Mouse (Mus musculus): ENCODE results near the gene Gm17660. TPM values are rescaled to one million over a fixed set of nuclear protein-coding genes. Genes with fewer than 3 reads are reported as not detected.
A peak's percentile ranks its signal among the peaks of the same experiment; 100 is the strongest.

Gene Gm17660
- polyA plus RNA-seq, 1 experiment from 2014 or later = not detected

GRCm38 (mm10) chr5:104096078-104096938, 18.9 kb upstream of the Gm17660 start:
- 78% methylated on average over 16 of the region's 16 CpGs for WGBS

GRCm38 (mm10) chr5:104095416-104096077, 18.1 kb upstream of the Gm17660 start:
- Histone ChIP-seq H3K27ac (ENCODE audit: low read depth, low read length) (no peak overlapping the region), H3K4me2 (ENCODE audit: low read depth) (no peak overlapping the region), H3K9ac (ENCODE audit: low read length) (no peak overlapping the region), H3K36me3 (ENCODE audit: control insufficient read depth, insufficient read depth, low read length) (no peaks in the 10 kb centered on the region), H3K9me3 (ENCODE audit: control insufficient read depth, low read length) (no peaks in the 10 kb centered on the region), H3K4me1 (ENCODE audit: control insufficient read depth, insufficient read depth, low read length) (no peaks in the 10 kb centered on the region), H3K4me3 (ENCODE audit: low read depth, low read length) (no peak overlapping the region), H3K27me3 (ENCODE audit: control insufficient read depth, insufficient read depth, low read length) (no peaks in the 10 kb centered on the region)
- DNase-seq (ENCODE audit: low spot score) (no peak), ATAC-seq (ENCODE audit: insufficient read depth, low FRiP score, low TSS enrichment) (no peak)
- 85% methylated on average over 11 of the region's 11 CpGs for WGBS

More at GRCm38 (mm10) chr5:104096078-104096938, 18.9 kb upstream of the Gm17660 start:
- H3K9me3 ChIP-seq (ENCODE audit: control insufficient read depth, low read length) = no peaks in the 10 kb centered on the region
- no peaks in the 10 kb centered on the region for H3K27me3 ChIP-seq (ENCODE audit: control insufficient read depth, insufficient read depth, low read length)
- no peak overlapping the region for H3K4me2 ChIP-seq (ENCODE audit: low read depth)
- no peaks in the 10 kb centered on the region for H3K36me3 ChIP-seq (ENCODE audit: control insufficient read depth, insufficient read depth, low read length)
- no peaks in the 10 kb centered on the region for H3K4me1 ChIP-seq (ENCODE audit: control insufficient read depth, insufficient read depth, low read length)
- H3K9ac ChIP-seq (ENCODE audit: low read length) = no peak overlapping the region
- no peak overlapping the region for H3K27ac ChIP-seq (ENCODE audit: low read depth, low read length)
- H3K4me3 ChIP-seq (ENCODE audit: low read depth, low read length) = no peak overlapping the region
- ATAC-seq (ENCODE audit: insufficient read depth, low FRiP score, low TSS enrichment) = no peak
- DNase-seq (ENCODE audit: low spot score) = no peak

- ATAC-seq (ENCODE audit: insufficient read depth, low FRiP score, low TSS enrichment) (no peak), DNase-seq (ENCODE audit: low spot score) (no peak)
- H3K4me2 ChIP-seq (ENCODE audit: low read depth) = no peak overlapping the region
- H3K27ac ChIP-seq (ENCODE audit: low read depth, low read length) = no peak overlapping the region
- no peaks in the 10 kb centered on the region for H3K27me3 ChIP-seq (ENCODE audit: control insufficient read depth, insufficient read depth, low read length)
- H3K9ac ChIP-seq (ENCODE audit: low read length) = no peak overlapping the region
- no peaks in the 10 kb centered on the region for H3K9me3 ChIP-seq (ENCODE audit: control insufficient read depth, low read length)
- H3K36me3 ChIP-seq (ENCODE audit: control insufficient read depth, insufficient read depth, low read length) = no peaks in the 10 kb centered on the region; the same call in 1 of the 2 replicates
- no peak overlapping the region for H3K4me3 ChIP-seq (ENCODE audit: low read depth, low read length)
- 92% methylated on average over 2 of the region's 2 CpGs for WGBS
- no peaks in the 10 kb centered on the region for H3K4me1 ChIP-seq (ENCODE audit: control insufficient read depth, insufficient read depth, low read length)
Measured at GRCm38 (mm10) chr5:104089751-104090150, 12.3 kb upstream of the Gm17660 start.

GRCm38 (mm10) chr5:104085366-104085765, 8.0 kb upstream of the Gm17660 start:
- Histone ChIP-seq H3K4me1 (ENCODE audit: control insufficient read depth, insufficient read depth, low read length) (no peaks in the 10 kb centered on the region), H3K4me3 (ENCODE audit: low read depth, low read length) (no peak overlapping the region), H3K27me3 (ENCODE audit: control insufficient read depth, insufficient read depth, low read length) (no peaks in the 10 kb centered on the region), H3K36me3 (ENCODE audit: control insufficient read depth, insufficient read depth, low read length) (no peaks in the 10 kb centered on the region; the same call in 1 of the 2 replicates), H3K27ac (ENCODE audit: low read depth, low read length) (no peak overlapping the region), H3K4me2 (ENCODE audit: low read depth) (no peak overlapping the region), H3K9me3 (ENCODE audit: control insufficient read depth, low read length) (no peaks in the 10 kb centered on the region), H3K9ac (ENCODE audit: low read length) (no peak overlapping the region)
- ATAC-seq (ENCODE audit: insufficient read depth, low FRiP score, low TSS enrichment) = no peak
- no peak for DNase-seq (ENCODE audit: low spot score)
- WGBS = 94% methylated on average over 9 of the region's 9 CpGs

- DNase-seq (ENCODE audit: low spot score) (no peak), ATAC-seq (ENCODE audit: insufficient read depth, low FRiP score, low TSS enrichment) (no peak)
- H3K27me3 ChIP-seq (ENCODE audit: control insufficient read depth, insufficient read depth, low read length) = no peaks in the 10 kb centered on the region
- no peak overlapping the region for H3K4me3 ChIP-seq (ENCODE audit: low read depth, low read length)
- no peak overlapping the region for H3K27ac ChIP-seq (ENCODE audit: low read depth, low read length)
- no peaks in the 10 kb centered on the region for H3K4me1 ChIP-seq (ENCODE audit: control insufficient read depth, insufficient read depth, low read length)
- no peaks in the 10 kb centered on the region for H3K36me3 ChIP-seq (ENCODE audit: control insufficient read depth, insufficient read depth, low read length)
- 92% methylated on average over 6 of the region's 6 CpGs for WGBS
- no peak overlapping the region for H3K4me2 ChIP-seq (ENCODE audit: low read depth)
- H3K9ac ChIP-seq (ENCODE audit: low read length) = no peak overlapping the region
- H3K9me3 ChIP-seq (ENCODE audit: control insufficient read depth, low read length) = no peaks in the 10 kb centered on the region
Measured at GRCm38 (mm10) chr5:104080736-104081135, 3.3 kb upstream of the Gm17660 start.

GRCm38 (mm10) chr5:104076361-104076760, 1.0 kb downstream of the Gm17660 start:
- DNase-seq (ENCODE audit: low spot score) = peak; percentile 29
- Histone ChIP-seq H3K9me3 (ENCODE audit: control insufficient read depth, low read length) (no peaks in the 10 kb centered on the region), H3K9ac (ENCODE audit: low read length) (no peak overlapping the region), H3K4me1 (ENCODE audit: control insufficient read depth, insufficient read depth, low read length) (peaks cover 3% of the 10 kb centered on the region; the same call in 1 of the 2 replicates), H3K27ac (ENCODE audit: low read depth, low read length) (no peak overlapping the region), H3K4me2 (ENCODE audit: low read depth) (no peak overlapping the region), H3K27me3 (ENCODE audit: control insufficient read depth, insufficient read depth, low read length) (no peaks in the 10 kb centered on the region), H3K4me3 (ENCODE audit: low read depth, low read length) (no peak overlapping the region), H3K36me3 (ENCODE audit: control insufficient read depth, insufficient read depth, low read length) (no peaks in the 10 kb centered on the region)
- no peak for ATAC-seq (ENCODE audit: insufficient read depth, low FRiP score, low TSS enrichment)
- 32% methylated on average over 10 of the region's 10 CpGs for WGBS

GRCm38 (mm10) chr5:104074388-104074787, 3.0 kb downstream of the Gm17660 start:
- peak; percentile 72 for DNase-seq (ENCODE audit: low spot score)
- no peak overlapping the region for H3K4me2 ChIP-seq (ENCODE audit: low read depth)
- H3K36me3 ChIP-seq (ENCODE audit: control insufficient read depth, insufficient read depth, low read length) = no peaks in the 10 kb centered on the region
- ATAC-seq (ENCODE audit: insufficient read depth, low FRiP score, low TSS enrichment) = no peak
- H3K9me3 ChIP-seq (ENCODE audit: control insufficient read depth, low read length) = no peaks in the 10 kb centered on the region
- 40% methylated on average over 12 of the region's 12 CpGs for WGBS
- peaks cover 3% of the 10 kb centered on the region; the same call in 1 of the 2 replicates for H3K4me1 ChIP-seq (ENCODE audit: control insufficient read depth, insufficient read depth, low read length)
- no peaks in the 10 kb centered on the region for H3K27me3 ChIP-seq (ENCODE audit: control insufficient read depth, insufficient read depth, low read length)
- no peak overlapping the region for H3K27ac ChIP-seq (ENCODE audit: low read depth, low read length)
- no peak overlapping the region for H3K4me3 ChIP-seq (ENCODE audit: low read depth, low read length)
- H3K9ac ChIP-seq (ENCODE audit: low read length) = no peak overlapping the region

- no peak overlapping the region for H3K4me3 ChIP-seq (ENCODE audit: low read depth, low read length)
- no peaks in the 10 kb centered on the region for H3K9me3 ChIP-seq (ENCODE audit: control insufficient read depth, low read length)
- no peak overlapping the region for H3K4me2 ChIP-seq (ENCODE audit: low read depth)
- no peaks in the 10 kb centered on the region for H3K27me3 ChIP-seq (ENCODE audit: control insufficient read depth, insufficient read depth, low read length)
- H3K36me3 ChIP-seq (ENCODE audit: control insufficient read depth, insufficient read depth, low read length) = no peaks in the 10 kb centered on the region
- H3K9ac ChIP-seq (ENCODE audit: low read length) = no peak overlapping the region
- no peak overlapping the region for H3K27ac ChIP-seq (ENCODE audit: low read depth, low read length)
- peaks cover 3% of the 10 kb centered on the region; the same call in 1 of the 2 replicates for H3K4me1 ChIP-seq (ENCODE audit: control insufficient read depth, insufficient read depth, low read length)
- ATAC-seq (ENCODE audit: insufficient read depth, low FRiP score, low TSS enrichment) = peak; percentile 88; the same call in 1 of the 2 replicates
- no peak for DNase-seq (ENCODE audit: low spot score)
- WGBS = 76% methylated on average over 5 of the region's 5 CpGs
Measured at GRCm38 (mm10) chr5:104073602-104074001, 3.8 kb downstream of the Gm17660 start.

Measured in neural tube, embryonic 11.5 days (tissue).